Mouse (Mus musculus) layer of hippocampus, postnatal 36 days (tissue): ENCODE measurements around the gene Neurl1a. TPM values are rescaled to one million over a fixed set of nuclear protein-coding genes. Genes with fewer than 3 reads are reported as not detected.

Source experiments
- DNase-seq, 2 experiments: peaks; one replicate each; pipeline ENCODE4 v3.0.0; 2022
- total RNA-seq, 2 experiments: library from RNA; stranded (reverse); gene quantifications; 2 replicates each; pipeline ENCODE4 v1.2.3; 2021

The Neurl1a gene
- total RNA-seq, 2 experiments from 2014 or later, result 174 to 190 TPM

DNA sequence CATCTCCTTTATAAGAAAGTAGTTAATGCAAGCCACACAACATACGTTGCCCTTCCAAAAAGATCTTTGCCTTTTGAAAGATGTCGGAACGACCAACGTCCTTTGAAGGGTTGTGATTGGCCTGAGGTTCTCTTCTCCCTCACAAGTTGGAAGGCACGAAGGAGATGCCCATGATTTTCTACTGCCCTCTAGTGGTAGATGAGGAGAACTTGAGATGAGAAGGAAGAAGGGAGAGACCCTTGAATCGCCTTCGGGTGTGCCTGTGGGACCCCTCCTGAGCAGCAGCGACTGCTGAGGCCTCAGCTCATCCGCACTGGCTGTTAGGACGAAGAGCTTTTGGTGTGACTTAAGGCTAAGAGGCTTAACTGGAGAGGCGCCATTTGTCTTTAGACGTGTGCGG is 10.4 kb upstream of the Neurl1a start:
- no peak for DNase-seq

DNA sequence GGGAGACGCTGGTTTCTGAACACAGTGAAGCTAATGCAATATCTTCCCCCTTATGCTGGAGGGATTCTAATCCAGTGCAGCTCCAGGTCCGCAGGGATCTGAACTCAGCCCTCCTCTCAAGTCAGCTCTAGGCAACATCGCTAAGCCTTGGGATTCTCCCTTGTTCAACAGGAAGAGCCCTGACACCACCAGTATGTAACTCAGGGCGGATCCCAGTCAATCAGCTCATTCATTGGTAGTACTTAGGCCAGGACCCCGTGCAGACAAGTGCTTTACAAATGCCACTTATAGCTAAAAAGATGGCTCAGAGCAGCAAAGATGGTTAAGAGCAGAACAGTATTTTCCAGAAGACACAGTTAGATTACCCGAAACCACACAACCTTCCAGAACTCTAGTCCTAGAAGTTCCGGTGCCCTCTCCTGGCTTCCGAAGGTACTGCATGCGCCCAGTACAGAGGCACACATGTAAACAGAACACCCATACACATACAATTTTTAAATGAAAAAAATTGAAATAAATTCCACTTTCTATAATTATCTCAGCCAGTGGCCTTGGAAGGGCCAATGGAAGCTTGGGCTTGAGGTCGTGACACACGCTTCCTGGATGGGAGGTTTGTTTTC is 9.7 kb upstream of the Neurl1a start:
- peak; percentile 82 to 83 for DNase-seq

DNA sequence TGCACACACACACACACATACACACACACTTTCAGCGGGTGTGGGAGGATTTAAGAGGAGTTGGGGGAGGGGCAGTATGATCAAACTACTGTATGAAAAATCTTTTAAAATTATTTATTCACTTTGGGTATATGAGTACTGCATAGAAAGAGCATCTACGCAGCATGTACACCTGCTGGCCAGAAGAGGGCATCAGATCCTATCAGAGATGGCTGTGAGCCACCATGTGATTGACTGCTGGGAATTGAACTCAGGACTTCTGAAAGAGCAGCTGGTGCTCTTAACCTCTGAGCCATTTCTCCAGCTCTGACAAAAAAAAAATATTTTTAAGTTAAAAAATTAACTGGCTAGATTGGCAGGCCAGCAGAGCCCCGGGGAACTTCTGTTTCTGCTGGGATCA is 4.1 kb upstream of the Neurl1a start:
- DNase-seq, result no peak

DNA sequence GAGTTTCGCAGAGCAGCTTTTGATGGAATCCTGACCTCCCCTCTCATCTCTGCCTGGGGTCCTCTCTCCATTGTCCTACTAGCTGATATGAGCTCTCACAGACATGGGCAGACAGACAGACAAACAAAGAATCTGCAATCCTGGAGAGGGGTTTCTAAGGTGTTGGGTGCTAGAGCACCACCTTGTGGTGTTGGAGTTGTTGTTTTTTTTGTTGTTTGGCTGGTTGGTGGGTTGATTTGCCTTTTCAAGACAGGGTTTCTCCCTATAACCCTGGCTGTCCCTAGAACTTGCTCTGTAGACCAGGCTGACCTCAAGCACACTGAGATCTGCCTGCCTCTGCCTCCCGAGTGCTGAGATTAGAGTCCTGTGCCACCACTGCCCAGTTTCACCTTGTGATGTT is 3.1 kb upstream of the Neurl1a start:
- no peak for DNase-seq

DNA sequence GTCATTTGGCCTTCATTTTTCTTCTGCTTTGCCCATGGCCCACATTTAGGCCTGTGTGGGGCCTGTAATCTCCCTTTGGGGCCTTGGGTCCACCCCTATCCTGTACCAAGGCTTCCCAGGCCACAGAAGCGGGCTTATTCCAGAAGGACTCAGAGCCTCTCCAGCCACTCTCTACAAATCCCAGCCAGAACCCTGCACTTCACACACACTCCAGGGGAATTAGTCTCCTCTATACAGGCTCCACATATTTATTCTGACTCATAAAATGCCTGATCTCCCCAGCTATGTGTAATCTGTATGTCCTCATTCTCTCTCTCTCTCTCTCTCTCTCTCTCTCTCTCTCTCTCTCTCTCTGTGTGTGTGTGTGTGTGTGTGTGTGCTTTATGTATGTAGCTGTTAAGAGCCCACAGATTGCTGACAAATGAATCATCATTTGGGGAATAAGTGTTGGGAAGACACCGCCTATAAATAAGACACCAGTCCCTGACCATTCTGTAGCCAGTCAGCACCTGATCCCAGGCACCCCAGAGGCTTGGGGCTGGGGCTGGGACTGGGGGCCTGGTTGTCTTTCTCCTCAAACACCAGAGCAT is 1.6 kb upstream of the Neurl1a start:
- DNase-seq, result no peak

DNA sequence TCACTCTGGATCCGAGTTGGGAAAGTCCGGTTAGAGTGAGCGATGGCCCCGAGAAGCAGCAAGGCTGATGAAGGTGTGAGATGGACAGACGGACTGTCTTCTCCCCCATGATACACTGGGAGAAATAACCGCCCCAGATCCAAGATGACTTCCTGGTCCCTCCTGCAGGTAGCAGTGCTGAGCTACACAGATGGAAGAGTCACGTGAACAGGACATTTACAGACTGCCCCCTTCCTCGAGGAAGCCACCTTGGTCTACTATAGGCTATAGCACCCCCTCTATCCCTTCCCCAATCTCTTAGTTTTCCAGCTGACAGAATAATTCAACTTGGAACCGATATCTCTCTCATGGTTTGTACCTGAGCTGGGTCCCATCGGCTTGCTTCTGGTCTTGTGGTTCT is 619 bp upstream of the Neurl1a start:
- no peak for DNase-seq

DNA sequence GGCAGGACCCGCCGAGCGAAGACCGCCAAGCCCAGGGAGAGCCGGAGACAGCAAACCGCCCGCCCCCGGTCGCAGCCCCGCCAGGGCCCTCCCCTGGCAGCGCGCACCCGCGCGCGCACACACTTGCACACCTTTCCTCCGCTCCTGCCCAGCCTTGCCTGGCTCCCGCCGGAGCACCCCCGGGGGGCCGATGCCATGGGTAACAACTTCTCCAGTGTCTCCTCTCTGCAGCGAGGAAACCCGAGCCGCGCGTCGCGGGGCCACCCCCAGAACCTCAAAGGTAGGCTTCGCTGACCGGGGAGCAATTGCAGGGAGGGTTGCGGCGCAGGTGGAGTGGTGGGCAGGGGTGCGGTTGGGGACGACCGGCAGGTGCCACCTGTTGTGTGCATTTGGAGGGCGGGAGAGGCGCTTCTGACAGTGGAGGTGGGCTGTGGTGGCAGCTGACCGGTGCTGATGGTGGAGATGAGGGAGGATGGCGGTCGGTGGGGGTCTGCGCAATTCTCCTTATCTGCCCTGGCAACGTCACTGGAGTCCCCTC is 721 bp downstream of the Neurl1a start:
- peak; percentile 43 to 49 for DNase-seq

DNA sequence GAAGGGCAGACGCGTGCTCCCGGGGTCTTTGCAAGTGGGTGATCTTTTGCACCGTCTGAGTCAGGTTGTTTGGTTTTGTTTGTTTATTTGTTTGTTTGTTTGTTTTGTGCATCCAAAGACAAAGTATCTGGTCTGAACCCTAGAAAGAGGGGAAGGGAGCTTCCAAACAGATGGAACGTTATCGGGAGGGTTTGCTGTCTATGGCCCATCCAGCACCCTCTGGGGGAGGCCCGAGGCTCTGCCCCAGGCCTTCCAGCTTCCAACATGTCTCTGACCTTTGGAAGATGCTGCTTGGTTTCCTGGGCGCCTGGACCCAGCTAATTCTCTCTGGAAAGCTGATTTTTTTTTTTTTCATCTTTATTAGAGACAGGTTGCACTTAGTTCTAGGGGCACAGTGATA is 1.4 kb downstream of the Neurl1a start:
- DNase-seq, result no peak

DNA sequence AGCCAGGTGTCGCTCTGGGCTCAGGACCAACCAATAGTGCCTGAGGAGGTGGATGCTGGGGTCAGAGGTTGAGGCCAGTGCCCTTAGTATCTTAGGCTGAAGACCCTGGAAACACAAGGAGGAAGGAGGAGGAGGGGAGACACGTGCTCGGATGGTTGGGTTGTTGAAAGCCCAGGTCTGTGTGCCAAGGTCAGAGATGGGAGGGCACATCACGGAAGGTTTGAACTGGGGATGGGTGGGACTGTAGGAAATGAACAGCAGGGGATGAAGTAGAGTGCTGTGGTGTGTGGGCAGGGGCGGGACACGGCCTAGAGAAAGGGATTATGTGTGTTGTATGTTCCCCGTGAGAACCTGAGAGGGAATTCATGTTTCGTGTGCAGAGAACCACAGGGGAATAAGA is 5.6 kb downstream of the Neurl1a start:
- DNase-seq, result no peak

DNA sequence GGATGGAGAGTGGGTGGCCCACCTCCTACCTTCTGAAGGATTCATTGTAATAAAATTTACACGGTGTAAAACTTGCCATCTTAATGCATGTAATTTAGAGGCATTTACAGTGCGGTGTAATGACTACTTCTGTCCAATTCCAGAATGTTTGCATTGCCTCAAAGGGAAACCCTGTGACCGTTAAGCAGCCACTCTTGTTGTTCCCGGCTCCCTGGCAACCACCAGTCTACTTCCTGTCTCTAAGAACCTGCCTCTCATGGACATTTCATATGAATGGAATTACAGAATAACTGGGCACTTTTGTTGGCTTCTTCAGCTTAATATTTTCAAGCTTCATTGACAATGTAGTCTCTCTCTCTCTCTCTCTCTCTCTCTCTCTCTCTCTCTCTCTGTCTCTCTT is 6.1 kb downstream of the Neurl1a start:
- no peak for DNase-seq

DNA sequence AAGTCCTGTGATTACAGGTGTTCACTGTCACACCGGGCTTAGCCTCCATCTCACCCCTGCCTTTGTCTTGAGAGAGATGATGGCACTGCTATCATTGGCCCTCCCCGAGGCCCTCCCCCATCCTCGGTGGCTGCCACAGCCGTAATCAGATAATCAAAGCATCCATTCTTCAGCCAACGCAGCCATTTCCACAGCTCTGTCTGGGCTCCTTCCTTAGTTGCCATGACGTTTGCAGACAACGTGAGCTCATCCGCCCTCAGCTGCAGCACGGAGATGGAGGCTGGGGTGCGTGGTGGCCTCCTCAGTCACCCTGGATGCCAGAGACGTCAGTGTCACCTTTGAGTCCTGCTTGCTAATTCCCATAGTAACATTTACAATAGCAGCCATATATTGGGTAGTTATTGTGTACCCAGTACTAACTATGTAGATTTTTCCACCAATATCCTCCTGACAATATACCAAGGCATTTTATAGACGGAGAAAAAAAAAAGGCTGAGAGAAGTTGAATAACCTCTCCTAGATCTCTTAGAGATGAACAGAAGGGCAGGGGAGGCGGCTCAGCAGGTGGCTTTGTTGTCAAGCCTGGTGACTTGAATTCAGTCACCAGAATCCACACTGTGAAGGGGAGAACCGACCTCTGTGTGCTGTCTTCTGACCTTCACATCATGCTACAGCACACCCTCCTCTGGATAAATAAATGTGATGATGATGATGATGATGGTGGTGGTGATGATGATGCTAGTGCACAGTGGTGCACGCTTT is 8.1 kb downstream of the Neurl1a start:
- DNase-seq, result no peak

DNA sequence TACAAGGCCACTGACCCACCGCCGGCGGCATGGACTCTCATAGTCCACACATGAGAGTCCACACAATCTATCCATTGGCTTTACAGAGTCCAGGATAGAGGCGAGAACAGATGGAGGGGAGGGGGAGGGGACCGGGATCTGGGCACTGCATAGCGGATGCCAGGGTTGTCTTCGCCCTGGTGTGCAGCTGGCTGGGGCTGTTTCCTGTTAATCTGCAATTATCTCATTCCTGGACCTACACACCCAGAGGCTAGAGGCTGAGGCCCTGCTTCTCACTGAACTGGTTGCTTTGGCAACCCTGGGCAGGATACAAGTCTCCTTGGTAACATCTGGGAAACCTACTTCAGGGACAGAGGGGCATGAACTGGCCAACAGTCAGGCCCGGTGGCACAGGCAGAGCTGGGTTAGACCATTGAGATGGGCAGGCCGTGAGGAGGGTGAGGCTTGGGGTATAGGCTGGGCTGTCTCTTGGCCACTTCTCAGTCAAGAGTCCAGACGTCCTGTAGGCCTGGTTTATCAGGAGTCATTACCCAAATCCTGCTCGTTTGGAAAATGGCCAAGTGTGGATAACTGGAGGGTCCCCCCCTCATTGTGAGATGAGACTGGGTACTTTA is 10.0 kb downstream of the Neurl1a start:
- no peak for DNase-seq

DNA sequence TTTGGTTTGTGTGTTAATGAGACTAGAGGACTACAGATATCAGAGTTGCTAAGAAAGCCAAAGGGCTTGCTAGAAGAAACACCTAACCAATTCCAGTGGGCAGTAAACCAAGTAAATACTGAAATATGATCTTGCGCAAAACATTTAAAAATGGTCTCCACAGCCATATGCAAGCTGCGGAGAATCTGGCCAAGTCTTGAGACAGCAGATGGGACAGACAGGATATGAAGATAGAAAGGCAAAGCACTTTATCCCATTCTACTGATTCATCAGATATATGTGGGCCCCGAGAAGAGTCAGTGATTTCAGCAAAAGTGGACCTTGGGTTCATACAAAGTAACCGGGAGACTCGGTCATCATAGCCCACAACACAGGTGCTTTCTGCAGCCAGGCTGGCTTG is 13.5 kb downstream of the Neurl1a start:
- no peak for DNase-seq

DNA sequence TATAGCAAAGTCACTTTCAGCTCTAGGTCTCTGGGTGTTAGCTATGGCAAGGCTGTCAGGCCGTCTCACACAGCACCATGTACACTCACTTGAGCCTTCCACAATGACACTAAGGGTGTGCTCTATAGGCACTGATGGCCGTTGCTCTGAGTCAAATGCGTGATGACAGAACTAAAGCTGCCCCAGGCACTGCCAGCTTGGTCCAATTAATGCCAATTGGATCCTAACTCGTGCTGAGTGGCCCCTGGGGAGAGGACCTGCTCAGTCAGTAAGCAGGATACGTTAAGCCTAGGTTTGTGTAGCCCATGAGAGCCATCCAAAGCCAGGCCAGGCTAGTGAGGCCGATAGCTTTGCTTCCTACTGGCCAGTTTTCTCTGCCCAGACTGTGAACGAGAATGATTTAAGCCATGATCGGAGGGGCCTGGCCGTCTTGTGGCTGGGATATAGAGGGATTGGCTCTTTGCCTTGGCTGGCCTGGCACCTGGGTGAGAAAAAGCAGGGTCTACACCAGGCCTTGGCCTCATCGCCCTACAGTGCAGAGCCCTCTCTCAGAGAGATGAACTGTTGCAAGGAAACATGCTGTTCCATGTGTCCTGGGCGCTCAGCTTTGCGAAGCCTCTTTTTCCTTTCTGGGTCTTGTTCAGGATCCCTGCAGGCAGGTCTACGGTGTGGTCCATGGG is 20.2 kb downstream of the Neurl1a start:
- DNase-seq, result no peak

DNA sequence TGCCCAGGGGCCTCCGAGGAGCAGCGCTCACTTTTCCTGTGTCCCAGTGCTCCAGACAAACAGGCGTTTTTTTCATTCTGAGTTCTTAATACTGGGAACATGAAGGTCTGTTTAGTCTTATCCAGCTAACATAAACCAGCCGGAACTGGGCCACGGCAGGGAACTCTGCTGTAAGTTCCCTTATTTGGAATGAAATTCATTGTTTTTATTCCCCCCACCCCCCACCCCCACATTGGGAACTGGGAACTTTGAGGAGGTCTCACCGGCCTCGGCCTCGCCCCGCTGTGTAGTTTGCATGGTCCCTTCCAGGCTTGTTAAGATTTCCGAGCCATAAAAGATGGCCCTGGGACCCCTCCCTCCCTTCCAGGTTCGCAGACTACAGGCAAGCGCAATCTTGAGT is 23.4 kb downstream of the Neurl1a start:
- no peak for DNase-seq

DNA sequence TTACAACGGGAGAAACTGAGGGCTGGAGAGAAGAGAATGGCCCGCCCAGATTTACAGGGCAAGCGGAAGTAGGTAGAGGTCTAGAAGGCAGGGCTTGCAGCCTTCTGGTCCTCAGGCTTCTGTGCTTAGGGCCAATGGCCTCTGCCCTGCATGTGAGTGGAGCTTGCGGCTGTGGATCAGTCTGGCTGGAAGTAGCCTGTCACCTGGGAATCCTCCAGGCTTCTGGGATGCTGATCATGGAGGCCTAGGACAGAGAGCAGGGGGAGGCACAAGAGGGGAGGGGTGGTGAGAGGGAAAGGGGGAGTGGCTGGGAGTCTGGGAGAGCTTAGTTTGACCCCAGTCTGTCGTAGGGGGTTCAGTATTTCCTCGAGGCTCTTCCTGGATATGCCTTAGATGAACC is 23.8 kb downstream of the Neurl1a start:
- DNase-seq, result no peak

DNA sequence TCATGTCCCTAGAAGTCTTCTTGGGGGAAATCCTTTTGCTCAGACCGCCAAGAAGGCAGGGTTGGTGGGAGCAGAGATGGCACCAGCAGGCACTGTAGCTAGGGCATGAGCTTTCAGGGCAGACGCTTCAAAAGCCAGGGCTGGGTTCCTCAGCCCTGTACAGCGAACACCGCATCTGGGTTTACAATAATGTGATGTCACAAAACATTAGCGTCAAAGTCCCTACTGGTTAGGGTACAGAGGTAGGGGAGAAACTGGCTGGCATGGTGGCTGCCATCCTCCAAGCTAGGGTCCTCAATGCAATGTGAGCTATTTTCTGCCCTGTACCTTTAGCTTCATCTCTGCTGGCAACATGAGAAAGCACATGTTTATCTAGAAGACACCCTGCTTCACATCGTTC is 24.4 kb downstream of the Neurl1a start:
- DNase-seq, result no peak

DNA sequence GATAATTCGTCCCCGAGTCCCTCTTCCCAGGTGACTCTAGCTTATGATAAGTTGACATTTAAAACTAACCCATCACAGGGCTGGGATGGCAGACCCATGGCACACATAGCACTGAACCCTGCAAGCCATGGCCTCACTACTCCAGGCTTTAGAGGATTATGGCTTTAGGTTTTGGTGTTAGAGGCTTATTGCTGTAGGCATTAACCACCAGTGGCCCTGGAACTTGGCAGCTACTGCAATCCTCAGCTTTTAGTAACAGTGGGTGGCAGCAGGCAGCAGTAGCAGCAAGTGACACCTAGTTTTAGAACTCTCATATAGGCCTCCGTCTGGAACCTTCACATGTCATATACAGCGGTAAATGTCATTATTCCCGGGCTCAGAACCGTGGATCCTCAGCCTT is 26.0 kb downstream of the Neurl1a start:
- DNase-seq, result peak in 1 of 2 experiments; percentile 31

DNA sequence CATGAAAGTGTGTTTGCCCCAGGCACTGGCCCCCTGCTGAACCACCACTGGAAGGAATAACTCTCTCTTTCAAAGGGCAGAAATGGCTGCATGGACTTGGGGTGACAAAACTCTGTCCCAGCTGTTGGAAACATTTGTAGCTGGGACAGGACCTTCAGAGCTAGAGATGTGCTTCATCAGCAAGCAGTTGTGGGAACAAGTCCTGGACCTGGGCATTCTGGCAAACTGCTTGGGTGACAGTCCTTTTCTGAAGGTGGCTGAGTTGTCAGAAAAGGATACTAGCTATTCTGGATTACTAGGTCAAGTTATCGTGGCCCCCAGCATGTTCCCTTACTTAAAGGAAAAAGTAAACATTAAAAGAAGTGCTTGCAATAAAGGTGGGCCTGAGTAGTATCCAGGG is 27.5 kb downstream of the Neurl1a start:
- no peak for DNase-seq

DNA sequence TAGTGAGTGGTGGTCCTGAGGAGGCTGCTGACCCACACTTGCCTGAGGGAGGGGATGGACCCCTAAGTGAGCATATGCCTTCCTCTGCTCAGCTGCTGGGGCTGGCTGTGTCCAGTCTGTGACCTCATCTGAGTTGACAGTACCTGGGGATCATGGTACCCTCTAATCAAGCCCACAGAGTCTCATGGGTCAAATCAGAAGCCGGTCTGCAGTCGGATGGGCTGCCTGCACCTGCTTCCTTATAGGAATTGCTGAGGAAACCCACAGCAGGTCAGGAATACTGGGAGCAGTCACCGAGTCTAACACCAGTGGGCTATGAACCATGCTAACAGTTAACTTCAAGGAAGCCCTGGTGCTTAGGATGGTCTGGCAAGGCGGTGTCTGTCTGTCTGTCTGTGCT is 31.8 kb downstream of the Neurl1a start:
- DNase-seq, result no peak

DNA sequence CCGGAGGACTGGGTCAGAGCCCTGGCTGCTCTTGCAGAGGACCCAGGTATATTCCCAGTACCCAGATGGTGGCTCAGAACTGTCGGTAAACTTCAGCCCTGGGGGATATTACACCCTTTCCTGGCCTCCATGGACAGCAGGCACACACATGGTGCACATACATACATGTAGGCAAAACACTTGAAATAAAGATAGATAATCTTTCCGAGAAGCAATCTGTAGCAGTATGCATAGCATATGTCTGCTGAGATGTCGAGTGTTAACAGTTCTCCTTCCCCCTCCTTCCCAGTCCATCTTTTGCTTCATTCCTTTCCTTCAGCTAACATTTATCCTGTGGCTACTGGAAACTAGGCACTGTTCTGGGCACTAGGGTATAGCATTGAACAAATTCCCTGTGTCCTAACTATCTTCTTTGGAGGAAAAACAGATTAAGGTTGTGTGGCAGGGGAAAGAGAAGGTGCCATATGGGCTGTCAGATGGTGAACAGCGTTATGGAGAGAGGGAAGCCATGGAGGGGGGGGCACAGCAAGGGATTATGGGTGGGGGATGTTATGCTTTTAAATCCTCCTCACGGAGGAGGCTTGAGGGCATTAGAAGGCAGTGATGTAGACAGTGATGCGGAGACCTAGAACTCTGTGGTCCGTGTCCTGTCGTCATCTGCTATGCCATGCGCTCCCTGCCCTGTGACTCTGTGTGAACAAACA is 33.1 kb downstream of the Neurl1a start:
- peak; percentile 46 to 48 for DNase-seq

DNA sequence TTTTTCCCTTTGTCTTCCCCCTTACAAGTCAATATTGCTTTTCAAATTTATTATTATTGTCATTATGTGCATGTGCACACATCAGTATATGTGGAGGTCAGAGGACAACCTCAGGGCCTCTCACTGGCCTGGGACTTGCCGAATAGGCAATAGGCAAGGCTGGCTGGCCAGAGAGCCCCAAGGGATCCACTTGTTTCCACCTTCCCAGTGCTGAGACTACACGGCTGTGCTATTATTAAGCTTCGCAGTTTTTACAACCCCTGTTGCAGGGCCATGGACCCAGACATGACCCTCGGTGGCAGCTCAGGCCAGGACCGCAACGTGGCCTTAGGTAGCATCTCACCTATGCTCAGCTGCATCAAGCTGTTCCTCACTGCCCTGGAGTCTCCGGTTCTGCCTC is 33.8 kb downstream of the Neurl1a start:
- DNase-seq, result no peak
